Mouse (Mus musculus): ENCODE results near the gene Akap9. TPM values are rescaled to one million over a fixed set of nuclear protein-coding genes. Genes with fewer than 3 reads are reported as not detected.

Gene Akap9
- polyA plus RNA-seq, 1 experiment from 2014 or later = 107 TPM

DNA sequence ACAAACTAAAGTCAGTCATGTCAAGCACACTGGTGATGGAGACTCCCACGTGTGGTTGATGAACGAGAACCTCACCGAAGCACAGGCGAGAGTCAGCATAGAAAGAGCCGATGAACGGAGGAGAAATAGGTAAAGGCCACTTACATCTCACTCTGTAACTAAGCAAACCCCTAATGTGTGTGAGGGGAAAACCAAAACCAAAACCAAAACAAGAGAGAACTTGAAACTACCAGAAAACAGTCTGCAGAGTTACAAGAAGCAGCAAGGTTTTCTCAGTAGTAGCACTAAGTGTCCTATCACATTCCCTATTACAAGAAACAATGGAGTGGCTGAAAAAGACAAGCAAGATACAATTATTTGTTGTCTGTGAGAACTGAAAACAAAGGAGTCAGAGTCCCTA is 24.6 kb downstream of the Akap9 start:
- Histone ChIP-seq H3K4me3 (ENCODE audit: low read length) (no peak overlapping the region), H3K4me1 (replicated peaks; ENCODE audit: control insufficient read depth, insufficient read depth, low read length) (no peaks in the 10 kb centered on the region), H3K9ac (ENCODE audit: low read length) (no peak overlapping the region), H3K4me2 (ENCODE audit: low read depth, low read length) (no peak overlapping the region), H3K36me3 (ENCODE audit: control insufficient read depth, insufficient read depth, low read length) (peaks cover 10% of the 10 kb centered on the region), H3K27ac (ENCODE audit: low read length) (no peak overlapping the region), H3K9me3 (ENCODE audit: control insufficient read depth, low read length) (no peaks in the 10 kb centered on the region), H3K27me3 (ENCODE audit: control insufficient read depth, insufficient read depth, low read depth, low read length) (no peaks in the 10 kb centered on the region)
- WGBS = 94% methylated on average over 6 of the region's 6 CpGs
- ATAC-seq (ENCODE audit: low read depth) = no peak

DNA sequence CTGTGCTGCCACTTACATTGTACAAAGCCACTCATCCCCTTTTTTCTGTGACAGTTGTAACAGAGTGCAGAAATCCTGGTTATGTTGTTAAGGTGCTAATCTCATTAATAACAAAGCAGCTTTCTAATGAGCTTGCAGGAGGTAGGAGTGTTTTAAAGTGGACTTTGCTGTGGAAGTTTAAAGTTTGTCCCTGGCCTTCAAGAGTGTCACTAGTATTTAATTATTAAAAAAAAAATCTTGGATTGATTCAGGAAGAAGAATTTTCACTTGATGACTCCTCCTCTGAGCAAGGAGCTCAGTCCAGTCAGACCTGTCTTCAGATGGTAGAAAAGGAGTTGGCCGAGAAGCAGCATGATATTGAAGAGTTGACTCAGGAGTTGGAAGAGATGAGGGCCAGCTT is 26.7 kb downstream of the Akap9 start:
- H3K27me3 ChIP-seq (ENCODE audit: control insufficient read depth, insufficient read depth, low read depth, low read length) = no peaks in the 10 kb centered on the region
- 77% methylated on average over 1 of the region's 1 CpGs for WGBS
- no peak overlapping the region for H3K4me2 ChIP-seq (ENCODE audit: low read depth, low read length)
- no peak overlapping the region for H3K27ac ChIP-seq (ENCODE audit: low read length)
- H3K9ac ChIP-seq (ENCODE audit: low read length) = no peak overlapping the region
- H3K9me3 ChIP-seq (ENCODE audit: control insufficient read depth, low read length) = no peaks in the 10 kb centered on the region
- H3K4me1 ChIP-seq (replicated peaks; ENCODE audit: control insufficient read depth, insufficient read depth, low read length) = no peaks in the 10 kb centered on the region
- H3K4me3 ChIP-seq (ENCODE audit: low read length) = no peak overlapping the region
- H3K36me3 ChIP-seq (ENCODE audit: control insufficient read depth, insufficient read depth, low read length) = peaks cover 11% of the 10 kb centered on the region
- no peak for ATAC-seq (ENCODE audit: low read depth)

DNA sequence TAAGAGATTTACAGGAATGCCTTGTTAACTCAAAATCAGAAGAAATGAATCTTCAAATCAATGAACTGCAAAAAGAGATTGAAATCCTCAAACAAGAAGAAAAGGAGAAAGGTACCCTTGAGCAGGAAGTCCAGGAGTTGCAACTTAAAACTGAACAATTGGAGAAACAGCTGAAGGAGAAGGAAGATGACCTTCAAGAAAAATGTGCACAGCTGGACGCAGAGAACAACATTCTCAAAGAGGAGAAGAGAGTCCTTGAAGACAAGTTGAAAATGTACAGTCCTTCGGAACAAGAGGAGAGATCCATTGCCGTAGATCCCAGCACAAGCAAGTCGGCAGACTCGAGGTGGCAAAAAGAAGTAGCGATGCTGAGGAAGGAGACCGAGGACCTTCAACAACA is 33.4 kb downstream of the Akap9 start:
- Histone ChIP-seq H3K4me3 (ENCODE audit: low read length) (no peak overlapping the region), H3K36me3 (ENCODE audit: control insufficient read depth, insufficient read depth, low read length) (peaks cover 10% of the 10 kb centered on the region), H3K9ac (ENCODE audit: low read length) (no peak overlapping the region), H3K27me3 (ENCODE audit: control insufficient read depth, insufficient read depth, low read depth, low read length) (no peaks in the 10 kb centered on the region), H3K4me1 (replicated peaks; ENCODE audit: control insufficient read depth, insufficient read depth, low read length) (no peaks in the 10 kb centered on the region), H3K4me2 (ENCODE audit: low read depth, low read length) (no peak overlapping the region), H3K9me3 (ENCODE audit: control insufficient read depth, low read length) (no peaks in the 10 kb centered on the region), H3K27ac (ENCODE audit: low read length) (no peak overlapping the region)
- ATAC-seq (ENCODE audit: low read depth) = no peak
- WGBS = 92% methylated on average over 7 of the region's 7 CpGs

DNA sequence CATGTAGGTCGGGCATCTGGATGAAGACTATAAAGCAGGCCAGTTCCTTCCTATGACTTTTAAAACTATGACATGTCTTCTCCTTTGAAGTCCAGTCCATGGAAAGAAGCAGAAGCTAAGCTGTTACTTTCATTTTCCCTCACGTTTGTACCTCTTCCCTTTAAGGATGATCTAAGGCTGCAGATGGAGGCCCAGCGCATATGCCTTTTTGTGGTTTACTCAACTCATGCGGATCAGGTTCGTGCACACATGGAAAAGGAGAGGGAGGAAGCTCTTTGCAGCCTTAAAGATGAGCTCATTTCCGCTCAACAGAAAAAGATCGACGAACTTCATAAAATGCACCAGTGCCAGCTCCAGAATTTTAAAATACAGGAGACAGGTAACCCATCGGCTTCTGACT is 40.6 kb downstream of the Akap9 start:
- H3K36me3 ChIP-seq (ENCODE audit: control insufficient read depth, insufficient read depth, low read length) = peaks cover 8% of the 10 kb centered on the region

DNA sequence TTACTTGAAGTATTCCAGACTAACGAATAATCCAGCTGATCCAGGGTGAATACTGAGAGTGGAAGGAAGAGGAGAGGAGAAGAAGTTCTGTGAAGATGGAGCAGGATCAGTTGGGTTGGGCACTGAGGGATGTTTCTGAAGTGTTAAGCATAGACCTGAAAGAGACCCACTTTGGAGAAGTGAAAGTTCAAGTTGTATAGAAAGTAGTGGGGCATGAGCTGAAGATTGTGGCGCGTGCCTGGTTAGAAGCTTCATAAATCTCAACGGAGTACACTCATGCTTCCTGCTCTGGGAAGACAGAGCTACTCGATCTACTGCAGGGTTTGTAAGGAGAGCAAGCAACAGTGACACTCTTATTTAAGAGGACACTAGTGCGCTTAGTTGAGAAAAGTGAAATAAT is 41.3 kb downstream of the Akap9 start:
- H3K4me2 ChIP-seq (ENCODE audit: low read depth, low read length) = no peak overlapping the region
- WGBS = 89% methylated on average over 6 of the region's 6 CpGs
- H3K4me3 ChIP-seq (ENCODE audit: low read length) = no peak overlapping the region
- ATAC-seq (ENCODE audit: low read depth) = no peak
- peaks cover 8% of the 10 kb centered on the region for H3K36me3 ChIP-seq (ENCODE audit: control insufficient read depth, insufficient read depth, low read length)
- no peaks in the 10 kb centered on the region for H3K9me3 ChIP-seq (ENCODE audit: control insufficient read depth, low read length)
- no peak overlapping the region for H3K9ac ChIP-seq (ENCODE audit: low read length)
- H3K27me3 ChIP-seq (ENCODE audit: control insufficient read depth, insufficient read depth, low read depth, low read length) = no peaks in the 10 kb centered on the region
- no peaks in the 10 kb centered on the region for H3K4me1 ChIP-seq (replicated peaks; ENCODE audit: control insufficient read depth, insufficient read depth, low read length)
- H3K27ac ChIP-seq (ENCODE audit: low read length) = no peak overlapping the region

More for the DNA sequence above, 40.6 kb downstream of the Akap9 start:
- Histone ChIP-seq H3K4me3 (ENCODE audit: low read length) (no peak overlapping the region), H3K4me1 (replicated peaks; ENCODE audit: control insufficient read depth, insufficient read depth, low read length) (no peaks in the 10 kb centered on the region), H3K27me3 (ENCODE audit: control insufficient read depth, insufficient read depth, low read depth, low read length) (no peaks in the 10 kb centered on the region), H3K9me3 (ENCODE audit: control insufficient read depth, low read length) (no peaks in the 10 kb centered on the region), H3K27ac (ENCODE audit: low read length) (no peak overlapping the region), H3K9ac (ENCODE audit: low read length) (no peak overlapping the region), H3K4me2 (ENCODE audit: low read depth, low read length) (no peak overlapping the region)
- WGBS = 93% methylated on average over 9 of the region's 9 CpGs
- ATAC-seq (ENCODE audit: low read depth) = no peak

DNA sequence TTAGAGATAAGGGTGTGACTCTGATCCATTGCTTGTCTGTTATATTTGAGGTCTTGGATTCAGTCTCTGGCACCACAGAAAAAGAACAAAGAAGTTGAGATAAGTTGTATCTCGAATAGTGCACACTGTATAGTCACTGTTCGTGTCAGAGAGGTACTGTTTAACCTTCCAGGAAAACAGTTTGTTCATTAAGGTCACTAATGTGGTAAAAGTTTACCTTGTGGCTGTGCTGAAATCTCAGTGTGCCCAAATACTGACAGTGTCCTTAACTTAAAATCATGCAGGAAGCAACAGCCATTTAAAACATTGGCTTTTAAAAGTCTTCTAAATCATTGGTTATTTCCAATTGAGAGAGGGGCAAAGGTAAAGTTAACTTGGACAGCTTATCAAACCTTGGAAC is 43.1 kb downstream of the Akap9 start:
- H3K36me3 ChIP-seq (ENCODE audit: control insufficient read depth, insufficient read depth, low read length) = peaks cover 8% of the 10 kb centered on the region
- no peaks in the 10 kb centered on the region for H3K9me3 ChIP-seq (ENCODE audit: control insufficient read depth, low read length)
- no peaks in the 10 kb centered on the region for H3K27me3 ChIP-seq (ENCODE audit: control insufficient read depth, insufficient read depth, low read depth, low read length)
- H3K27ac ChIP-seq (ENCODE audit: low read length) = no peak overlapping the region
- WGBS = 79% methylated on average over 2 of the region's 2 CpGs
- H3K9ac ChIP-seq (ENCODE audit: low read length) = no peak overlapping the region
- H3K4me2 ChIP-seq (ENCODE audit: low read depth, low read length) = no peak overlapping the region
- H3K4me1 ChIP-seq (replicated peaks; ENCODE audit: control insufficient read depth, insufficient read depth, low read length) = no peaks in the 10 kb centered on the region
- no peak overlapping the region for H3K4me3 ChIP-seq (ENCODE audit: low read length)
- ATAC-seq (ENCODE audit: low read depth) = no peak

DNA sequence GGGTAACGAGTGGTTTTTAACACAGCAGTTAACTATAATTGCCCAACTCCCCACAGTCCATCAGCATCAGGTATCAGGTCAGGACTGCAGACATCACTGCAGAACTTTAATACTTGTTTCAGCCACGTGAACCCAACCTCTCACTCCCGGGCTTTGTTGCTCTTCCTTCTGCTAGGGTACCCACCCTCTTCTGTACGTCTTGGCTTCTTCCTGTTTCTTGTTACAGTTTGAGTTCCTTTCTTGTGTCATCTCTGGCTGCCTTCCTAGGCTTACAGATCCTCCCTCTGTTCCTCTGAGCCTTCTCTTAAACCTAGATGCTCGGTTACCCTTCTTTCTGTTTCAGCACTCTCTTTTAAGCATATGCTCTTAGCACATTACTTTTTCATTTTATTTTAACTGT is 45.9 kb downstream of the Akap9 start:
- Histone ChIP-seq H3K27me3 (ENCODE audit: control insufficient read depth, insufficient read depth, low read depth, low read length) (no peaks in the 10 kb centered on the region), H3K4me3 (ENCODE audit: low read length) (no peak overlapping the region), H3K27ac (ENCODE audit: low read length) (no peak overlapping the region), H3K4me1 (replicated peaks; ENCODE audit: control insufficient read depth, insufficient read depth, low read length) (no peaks in the 10 kb centered on the region), H3K4me2 (ENCODE audit: low read depth, low read length) (no peak overlapping the region), H3K36me3 (ENCODE audit: control insufficient read depth, insufficient read depth, low read length) (peaks cover 17% of the 10 kb centered on the region), H3K9me3 (ENCODE audit: control insufficient read depth, low read length) (no peaks in the 10 kb centered on the region), H3K9ac (ENCODE audit: low read length) (no peak overlapping the region)
- ATAC-seq (ENCODE audit: low read depth) = no peak
- 81% methylated on average over 5 of the region's 5 CpGs for WGBS

DNA sequence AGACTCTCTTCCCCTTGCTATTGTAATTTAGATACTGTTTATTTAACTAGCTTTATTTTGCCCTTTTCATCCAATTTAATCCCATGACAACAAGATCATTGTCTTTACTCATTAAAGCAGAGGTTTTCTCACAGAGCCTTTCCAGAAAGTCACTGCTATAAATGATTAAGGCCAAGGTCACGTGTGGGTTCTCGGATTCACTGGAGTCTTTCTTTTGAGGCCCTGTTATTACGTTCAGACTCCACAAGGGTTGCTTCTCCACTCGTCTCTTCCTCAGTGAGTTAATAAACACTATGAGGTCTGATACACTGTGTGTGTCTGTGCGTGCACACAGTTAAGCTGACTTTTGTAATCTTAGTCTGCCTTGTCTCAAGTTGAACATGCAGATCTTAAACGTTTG is 47.0 kb downstream of the Akap9 start:
- no peak for ATAC-seq (ENCODE audit: low read depth)
- no peak overlapping the region for H3K4me3 ChIP-seq (ENCODE audit: low read length)
- 77% methylated on average over 6 of the region's 6 CpGs for WGBS

DNA sequence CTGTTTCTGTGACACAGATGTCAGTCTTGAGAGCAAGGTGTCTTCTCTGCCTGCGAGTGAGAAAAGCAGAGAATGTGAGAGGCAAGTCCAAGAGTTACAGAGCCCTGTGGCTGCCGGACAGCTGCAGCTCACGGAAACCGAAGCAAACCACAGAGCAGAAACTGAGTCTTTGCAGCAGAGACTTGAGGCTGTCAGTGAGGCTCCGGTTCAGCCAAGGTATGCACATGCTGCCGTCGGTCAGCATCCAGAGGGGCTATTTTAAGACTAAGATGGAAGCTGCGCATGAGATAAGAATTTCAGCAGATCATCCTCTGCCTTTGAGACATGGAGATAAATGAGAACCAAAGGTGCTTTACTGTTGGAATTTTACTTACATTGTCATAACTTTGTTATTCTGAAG is 48.3 kb downstream of the Akap9 start:
- no peaks in the 10 kb centered on the region for H3K4me1 ChIP-seq (replicated peaks; ENCODE audit: control insufficient read depth, insufficient read depth, low read length)
- ATAC-seq (ENCODE audit: low read depth) = no peak
- no peak overlapping the region for H3K4me3 ChIP-seq (ENCODE audit: low read length)
- H3K27ac ChIP-seq (ENCODE audit: low read length) = no peak overlapping the region
- no peak overlapping the region for H3K4me2 ChIP-seq (ENCODE audit: low read depth, low read length)
- no peak overlapping the region for H3K9ac ChIP-seq (ENCODE audit: low read length)
- peaks cover 11% of the 10 kb centered on the region for H3K36me3 ChIP-seq (ENCODE audit: control insufficient read depth, insufficient read depth, low read length)
- WGBS = 92% methylated on average over 8 of the region's 8 CpGs
- no peaks in the 10 kb centered on the region for H3K27me3 ChIP-seq (ENCODE audit: control insufficient read depth, insufficient read depth, low read depth, low read length)
- no peaks in the 10 kb centered on the region for H3K9me3 ChIP-seq (ENCODE audit: control insufficient read depth, low read length)

More for the DNA sequence above, 47.0 kb downstream of the Akap9 start:
- Histone ChIP-seq H3K9ac (ENCODE audit: low read length) (no peak overlapping the region), H3K27me3 (ENCODE audit: control insufficient read depth, insufficient read depth, low read depth, low read length) (no peaks in the 10 kb centered on the region), H3K4me2 (ENCODE audit: low read depth, low read length) (no peak overlapping the region), H3K9me3 (ENCODE audit: control insufficient read depth, low read length) (no peaks in the 10 kb centered on the region), H3K36me3 (ENCODE audit: control insufficient read depth, insufficient read depth, low read length) (peaks cover 13% of the 10 kb centered on the region), H3K27ac (ENCODE audit: low read length) (no peak overlapping the region), H3K4me1 (replicated peaks; ENCODE audit: control insufficient read depth, insufficient read depth, low read length) (no peaks in the 10 kb centered on the region)

DNA sequence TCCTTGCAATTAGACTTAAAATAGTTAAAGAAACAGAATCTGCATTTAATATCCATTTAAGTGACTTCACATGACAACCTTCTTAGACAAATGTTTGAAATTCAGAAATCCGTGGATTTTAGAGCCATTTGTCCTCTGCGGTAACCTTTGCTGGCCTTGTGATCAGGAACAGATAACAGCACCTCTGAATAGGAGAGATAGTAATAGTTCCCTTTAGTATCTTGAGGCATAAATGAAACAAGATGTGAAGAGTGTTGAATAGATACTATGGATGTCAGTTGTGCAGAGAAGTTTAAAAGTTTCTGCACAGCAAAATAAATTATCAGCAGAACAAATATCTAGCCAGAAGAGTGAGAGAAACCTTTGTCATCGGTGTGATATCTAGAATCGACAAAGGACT is 50.0 kb downstream of the Akap9 start:
- Histone ChIP-seq H3K27me3 (ENCODE audit: control insufficient read depth, insufficient read depth, low read depth, low read length) (no peaks in the 10 kb centered on the region), H3K36me3 (ENCODE audit: control insufficient read depth, insufficient read depth, low read length) (peaks cover 9% of the 10 kb centered on the region)

More for the DNA sequence above, 50.0 kb downstream of the Akap9 start:
- Histone ChIP-seq H3K9me3 (ENCODE audit: control insufficient read depth, low read length) (no peaks in the 10 kb centered on the region), H3K4me3 (ENCODE audit: low read length) (no peak overlapping the region), H3K27ac (ENCODE audit: low read length) (no peak overlapping the region), H3K4me2 (ENCODE audit: low read depth, low read length) (no peak overlapping the region), H3K4me1 (replicated peaks; ENCODE audit: control insufficient read depth, insufficient read depth, low read length) (no peaks in the 10 kb centered on the region), H3K9ac (ENCODE audit: low read length) (no peak overlapping the region)
- WGBS = 94% methylated on average over 4 of the region's 4 CpGs
- no peak for ATAC-seq (ENCODE audit: low read depth)
